Mouse (Mus musculus) liver, postnatal 0 days (tissue): ENCODE results near the gene Tbc1d21.

Experiments used
- CTCF ChIP-seq: sonication (generic); IDR thresholded peaks from 2 replicates; pipeline ENCODE4 v1.5.1; 2016; ENCODE audit warnings: antibody characterized with exemption, low read depth
- EP300 ChIP-seq: IDR thresholded peaks from 2 replicates; pipeline ENCODE4 v1.6.1; 2016; ENCODE audit warnings: antibody characterized with exemption, low read depth, mild to moderate bottlenecking

DNA sequence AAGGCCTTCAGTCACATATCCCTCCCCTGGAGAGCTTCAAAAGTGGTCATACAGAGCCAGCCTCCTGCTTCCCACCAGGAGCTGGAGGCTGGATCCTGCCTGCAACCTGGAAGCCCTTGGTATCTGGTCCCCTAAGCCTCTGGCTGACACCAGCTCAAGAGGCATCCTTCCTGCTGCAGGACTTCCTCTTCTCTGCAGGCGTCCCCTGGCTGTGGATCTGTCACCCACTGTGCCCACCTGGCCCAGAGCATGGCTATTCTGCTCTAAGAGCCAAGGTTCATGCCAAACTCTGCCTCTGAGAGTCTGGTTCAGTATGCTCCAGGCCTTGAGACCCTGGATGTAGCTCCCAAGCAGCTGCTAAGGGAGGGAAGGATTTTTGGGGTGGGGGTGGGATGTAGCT is 23.6 kb upstream of the Tbc1d21 start:
- TF ChIP-seq CTCF, result no peak
- TF ChIP-seq EP300, result no peak
